Mouse (Mus musculus): ENCODE data around the gene Tstd1.

DNA sequence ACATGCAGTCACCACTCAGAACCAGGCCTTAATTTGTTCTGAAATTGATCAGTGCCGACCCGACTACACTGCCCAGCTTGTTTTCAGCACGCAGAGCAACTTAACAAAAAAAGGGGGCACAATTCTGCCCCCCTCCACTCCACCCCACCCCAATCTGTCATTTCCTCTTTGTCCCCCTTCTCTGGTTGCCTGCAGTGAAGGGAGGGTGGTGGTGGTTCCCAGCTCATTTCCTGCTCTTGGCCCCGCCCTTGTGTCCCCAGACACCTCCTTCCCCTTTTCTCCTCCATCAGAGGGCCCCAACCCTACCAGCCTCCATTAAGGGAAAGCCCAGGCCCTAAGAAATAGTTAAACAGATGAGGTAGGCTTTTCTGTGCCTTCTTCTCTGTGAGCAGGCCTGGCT, 28.6 kb upstream of the Tstd1 start:
- TF ChIP-seq CTCF (IDR thresholded peaks at IDR 0.05) (no peak), EP300 (IDR thresholded peaks at IDR 0.05; ENCODE audit: insufficient read depth, low read depth, low read length) (no peak), POLR2A (IDR thresholded peaks at IDR 0.05; ENCODE audit: insufficient read depth, low read depth, low read length) (no peak)
